Mouse (Mus musculus): ENCODE data around the gene Deup1. TPM values are rescaled to one million over a fixed set of nuclear protein-coding genes. Genes with fewer than 3 reads are reported as not detected.

Deup1 gene
- total RNA-seq, 4 experiments from 2014 or later, result 0.32 to 0.57 (median 0.42) TPM

- DNase-seq (ENCODE audit: low spot score in 2 of 2), result no peak
Observed at GRCm38 (mm10) chr9:15533336-15534070, 94.2 kb downstream of the Deup1 start.

- no peak for DNase-seq (ENCODE audit: low spot score in 2 of 2)
Observed at GRCm38 (mm10) chr9:15531204-15531603, 96.5 kb downstream of the Deup1 start.

- DNase-seq (ENCODE audit: low spot score in 2 of 2), result no peak
Observed at GRCm38 (mm10) chr9:15529965-15530320, 97.8 kb downstream of the Deup1 start.

GRCm38 (mm10) chr9:15529275-15529964 lies 98.3 kb downstream of the Deup1 start:
- no peak for DNase-seq (ENCODE audit: low spot score in 2 of 2)

- DNase-seq (ENCODE audit: low spot score in 2 of 2), result no peak
Observed at GRCm38 (mm10) chr9:15528368-15528767, 99.4 kb downstream of the Deup1 start.

GRCm38 (mm10) chr9:15527846-15528245 lies 99.9 kb downstream of the Deup1 start:
- DNase-seq (ENCODE audit: low spot score in 2 of 2), result no peak

- no peak for DNase-seq (ENCODE audit: low spot score in 2 of 2)
Observed at GRCm38 (mm10) chr9:15526539-15526938, 101.2 kb downstream of the Deup1 start.

GRCm38 (mm10) chr9:15525246-15525645 lies 102.5 kb downstream of the Deup1 start:
- DNase-seq (ENCODE audit: low spot score in 2 of 2), result no peak

GRCm38 (mm10) chr9:15523646-15524045 lies 104.1 kb downstream of the Deup1 start:
- no peak for DNase-seq (ENCODE audit: low spot score in 2 of 2)

- no peak for DNase-seq (ENCODE audit: low spot score in 2 of 2)
Observed at GRCm38 (mm10) chr9:15522887-15523286, 104.8 kb downstream of the Deup1 start.

GRCm38 (mm10) chr9:15522348-15522747 lies 105.4 kb downstream of the Deup1 start:
- no peak for DNase-seq (ENCODE audit: low spot score in 2 of 2)

GRCm38 (mm10) chr9:15517979-15518378 lies 109.8 kb downstream of the Deup1 start:
- no peak for DNase-seq (ENCODE audit: low spot score in 2 of 2)

GRCm38 (mm10) chr9:15516007-15516406 lies 111.7 kb downstream of the Deup1 start:
- no peak for DNase-seq (ENCODE audit: low spot score in 2 of 2)

GRCm38 (mm10) chr9:15512918-15513317 lies 114.8 kb downstream of the Deup1 start:
- no peak for DNase-seq (ENCODE audit: low spot score in 2 of 2)

- DNase-seq (ENCODE audit: low spot score in 2 of 2), result no peak
Observed at GRCm38 (mm10) chr9:15510557-15511310, 117.0 kb downstream of the Deup1 start.

Other genes with a start within 250 kb of the Deup1 start
- 1 to 10 TPM; 3.6 to 6.2 (median 5.1) TPM for gene Smco4, start 134.5 kb downstream of the Deup1 start, total RNA-seq (2022)
- 10 to 100 TPM; 41.3 to 55.8 (median 50.4) TPM for gene Slc36a4, start 81.8 kb upstream of the Deup1 start, total RNA-seq (2022)
- not detected for gene Mtnr1b, start 246.6 kb upstream of the Deup1 start, total RNA-seq (2022)